Mouse (Mus musculus): Measurements from ENCODE around the gene Nbea. TPM values are rescaled to one million over a fixed set of nuclear protein-coding genes. Genes with fewer than 3 reads are reported as not detected.
"Not testable (repeated sequence)": the region's sequence is repeated elsewhere in the genome, so short reads cannot be mapped to it uniquely, and the experiment has no call there.

Nbea gene
- polyA plus RNA-seq, 1 experiment from 2014 or later, result 7.5 TPM

- no peaks in the 10 kb centered on the region for H3K9me3 ChIP-seq
- no peaks in the 10 kb centered on the region for H3K27me3 ChIP-seq (replicated peaks)
- 66% methylated on average over 5 of the region's 5 CpGs for WGBS
- no peak for ATAC-seq (ENCODE audit: extremely low read depth, insufficient number of reproducible peaks, low FRiP score, low TSS enrichment)
- H3K36me3 ChIP-seq, result peaks cover 16% of the 10 kb centered on the region
- H3K9ac ChIP-seq, result no peak overlapping the region
- no peak overlapping the region for H3K4me3 ChIP-seq
- 0 out of 2 replicates have a peak, but pooled peaks cover 12% of the 10 kb centered on the region for H3K4me1 ChIP-seq
- H3K4me2 ChIP-seq, result no peak overlapping the region
- no peak overlapping the region for H3K27ac ChIP-seq (replicated peaks)
Measured at GRCm38 (mm10) chr3:55649541-55649940, 534.0 kb downstream of the Nbea start.

- no peak for ATAC-seq (ENCODE audit: extremely low read depth, insufficient number of reproducible peaks, low FRiP score, low TSS enrichment)
Measured at GRCm38 (mm10) chr3:55648299-55648698, 535.2 kb downstream of the Nbea start.

GRCm38 (mm10) chr3:55647176-55647575 is 536.3 kb downstream of the Nbea start:
- Histone ChIP-seq H3K4me2 (no peak overlapping the region), H3K27me3 (replicated peaks) (no peaks in the 10 kb centered on the region), H3K4me3 (no peak overlapping the region), H3K36me3 (peaks cover 37% of the 10 kb centered on the region), H3K9me3 (no peaks in the 10 kb centered on the region), H3K27ac (replicated peaks) (no peak overlapping the region), H3K4me1 (0 out of 2 replicates have a peak, but pooled peaks cover 5% of the 10 kb centered on the region), H3K9ac (no peak overlapping the region)
- WGBS, result 83% methylated on average over 6 of the region's 6 CpGs
- ATAC-seq (ENCODE audit: extremely low read depth, insufficient number of reproducible peaks, low FRiP score, low TSS enrichment), result no peak

More at GRCm38 (mm10) chr3:55648299-55648698, 535.2 kb downstream of the Nbea start:
- no peak overlapping the region for H3K4me2 ChIP-seq
- H3K27ac ChIP-seq (replicated peaks), result no peak overlapping the region
- no peak overlapping the region for H3K9ac ChIP-seq
- 73% methylated on average over 4 of the region's 4 CpGs for WGBS
- H3K36me3 ChIP-seq, result peaks cover 26% of the 10 kb centered on the region
- H3K9me3 ChIP-seq, result no peaks in the 10 kb centered on the region
- H3K27me3 ChIP-seq (replicated peaks), result no peaks in the 10 kb centered on the region
- no peak overlapping the region for H3K4me3 ChIP-seq
- 0 out of 2 replicates have a peak, but pooled peaks cover 12% of the 10 kb centered on the region for H3K4me1 ChIP-seq

GRCm38 (mm10) chr3:55646437-55646836 is 537.1 kb downstream of the Nbea start:
- Histone ChIP-seq H3K9ac (no peak overlapping the region), H3K4me2 (no peak overlapping the region), H3K4me1 (0 out of 2 replicates have a peak, but pooled peaks cover 3% of the 10 kb centered on the region), H3K36me3 (peaks cover 45% of the 10 kb centered on the region), H3K27ac (replicated peaks) (no peak overlapping the region), H3K9me3 (no peaks in the 10 kb centered on the region), H3K27me3 (replicated peaks) (no peaks in the 10 kb centered on the region), H3K4me3 (no peak overlapping the region)
- ATAC-seq (ENCODE audit: extremely low read depth, insufficient number of reproducible peaks, low FRiP score, low TSS enrichment), result no peak
- WGBS, result 85% methylated on average over 3 of the region's 3 CpGs

- Histone ChIP-seq H3K4me2 (no peak overlapping the region), H3K27me3 (replicated peaks) (no peaks in the 10 kb centered on the region), H3K27ac (replicated peaks) (no peak overlapping the region), H3K9me3 (no peaks in the 10 kb centered on the region), H3K4me3 (no peak overlapping the region), H3K4me1 (no peaks in the 10 kb centered on the region), H3K9ac (no peak overlapping the region), H3K36me3 (peaks cover 49% of the 10 kb centered on the region)
- WGBS, result 79% methylated on average over 11 of the region's 11 CpGs
- ATAC-seq (ENCODE audit: extremely low read depth, insufficient number of reproducible peaks, low FRiP score, low TSS enrichment), result no peak
Measured at GRCm38 (mm10) chr3:55644035-55644618, 539.4 kb downstream of the Nbea start.

- Histone ChIP-seq H3K4me2 (no peak overlapping the region), H3K27ac (replicated peaks) (no peak overlapping the region), H3K36me3 (peaks cover 20% of the 10 kb centered on the region), H3K9me3 (no peaks in the 10 kb centered on the region), H3K4me1 (no peaks in the 10 kb centered on the region), H3K27me3 (replicated peaks) (no peaks in the 10 kb centered on the region), H3K9ac (no peak overlapping the region), H3K4me3 (no peak overlapping the region)
- WGBS, result 78% methylated on average over 7 of the region's 7 CpGs
- no peak for ATAC-seq (ENCODE audit: extremely low read depth, insufficient number of reproducible peaks, low FRiP score, low TSS enrichment)
Measured at GRCm38 (mm10) chr3:55637660-55638059, 545.8 kb downstream of the Nbea start.

- Histone ChIP-seq H3K9ac (no peak overlapping the region), H3K36me3 (0 out of 2 replicates have a peak, but pooled peaks cover 4% of the 10 kb centered on the region), H3K4me2 (no peak overlapping the region), H3K9me3 (no peaks in the 10 kb centered on the region), H3K27me3 (replicated peaks) (no peaks in the 10 kb centered on the region), H3K4me1 (no peaks in the 10 kb centered on the region), H3K27ac (replicated peaks) (no peak overlapping the region), H3K4me3 (no peak overlapping the region)
- no peak for ATAC-seq (ENCODE audit: extremely low read depth, insufficient number of reproducible peaks, low FRiP score, low TSS enrichment)
- 56% methylated on average over 8 of the region's 8 CpGs for WGBS
Measured at GRCm38 (mm10) chr3:55635542-55636172, 547.8 kb downstream of the Nbea start.

- no peak overlapping the region for H3K9ac ChIP-seq
- ATAC-seq (ENCODE audit: extremely low read depth, insufficient number of reproducible peaks, low FRiP score, low TSS enrichment), result no peak
- H3K27me3 ChIP-seq (replicated peaks), result no peaks in the 10 kb centered on the region
- no peak overlapping the region for H3K4me3 ChIP-seq
- H3K4me1 ChIP-seq, result no peaks in the 10 kb centered on the region
- 63% methylated on average over 4 of the region's 4 CpGs for WGBS
- no peak overlapping the region for H3K27ac ChIP-seq (replicated peaks)
- peaks cover 33% of the 10 kb centered on the region for H3K36me3 ChIP-seq
- no peaks in the 10 kb centered on the region for H3K9me3 ChIP-seq
- H3K4me2 ChIP-seq, result no peak overlapping the region
Measured at GRCm38 (mm10) chr3:55627054-55627453, 556.4 kb downstream of the Nbea start.

- H3K4me3 ChIP-seq; ATAC-seq (ENCODE audit: extremely low read depth, insufficient number of reproducible peaks, low FRiP score, low TSS enrichment); H3K4me1 ChIP-seq; H3K9me3 ChIP-seq; H3K4me2 ChIP-seq; H3K27me3 ChIP-seq (replicated peaks); H3K9ac ChIP-seq; H3K36me3 ChIP-seq; H3K27ac ChIP-seq (replicated peaks): not testable (repeated sequence)
- 74% methylated on average over 3 of the region's 3 CpGs for WGBS
Measured at GRCm38 (mm10) chr3:55621958-55622357, 561.5 kb downstream of the Nbea start.

- ATAC-seq (ENCODE audit: extremely low read depth, insufficient number of reproducible peaks, low FRiP score, low TSS enrichment), result no peak
- Histone ChIP-seq H3K4me1 (no peaks in the 10 kb centered on the region), H3K9me3 (no peaks in the 10 kb centered on the region), H3K27me3 (replicated peaks) (no peaks in the 10 kb centered on the region), H3K36me3 (no peaks in the 10 kb centered on the region), H3K4me2 (no peak overlapping the region), H3K4me3 (no peak overlapping the region), H3K27ac (replicated peaks) (no peak overlapping the region), H3K9ac (no peak overlapping the region)
- WGBS, result 84% methylated on average over 3 of the region's 3 CpGs
Measured at GRCm38 (mm10) chr3:55618396-55618795, 565.1 kb downstream of the Nbea start.

- H3K4me2 ChIP-seq, result no peak overlapping the region
- H3K4me3 ChIP-seq, result no peak overlapping the region
- H3K27ac ChIP-seq (replicated peaks), result no peak overlapping the region
- no peaks in the 10 kb centered on the region for H3K9me3 ChIP-seq
- H3K4me1 ChIP-seq, result no peaks in the 10 kb centered on the region
- H3K36me3 ChIP-seq, result no peaks in the 10 kb centered on the region
- H3K27me3 ChIP-seq (replicated peaks), result no peaks in the 10 kb centered on the region
- ATAC-seq (ENCODE audit: extremely low read depth, insufficient number of reproducible peaks, low FRiP score, low TSS enrichment), result no peak
- H3K9ac ChIP-seq, result no peak overlapping the region
- 57% methylated on average over 5 of the region's 5 CpGs for WGBS
Measured at GRCm38 (mm10) chr3:55612459-55613115, 570.9 kb downstream of the Nbea start.
